ENCODE assay signal across 22 mouse cellular contexts in the genomic region with DNA sequence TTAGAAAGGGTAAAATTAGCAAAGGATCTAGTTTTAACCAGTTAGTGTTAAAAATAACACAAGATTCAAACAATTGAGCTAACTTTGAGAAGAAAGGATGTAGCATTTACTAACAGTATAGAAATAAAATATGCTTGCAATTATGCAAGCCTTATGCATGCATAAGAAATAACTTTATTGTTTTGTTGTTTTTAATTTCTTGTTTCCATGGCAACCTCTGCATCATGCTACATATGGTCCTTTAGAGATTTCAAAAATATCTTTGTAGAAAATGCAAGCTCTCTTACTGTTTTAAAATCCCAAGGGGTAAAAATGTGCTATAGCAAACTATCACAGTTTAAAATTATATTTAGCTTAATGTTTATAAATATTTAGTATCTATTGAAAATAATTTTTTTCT.
DNase-seq lines count a peak whose midpoint lies in the region; ATAC-seq lines count a peak whose summit lies in the region.
"Had no signal": no experiment of that assay in that cellular context is flagged by ENCODE, and none has a peak within 500 bp of the region (broad histone marks: within the 10 kb centered on the region; RNA-seq: fewer than 3 reads in every experiment).

No protein-coding gene starts in this region.

- no peak overlapping the region for H3K9ac ChIP-seq in forebrain, embryonic 15.5 days (replicated peaks)
- H3K9ac ChIP-seq in forebrain, embryonic 12.5 days: no peak overlapping the region
- no peak overlapping the region for H3K9ac ChIP-seq in midbrain, embryonic 16.5 days (ENCODE audit: low read depth, low read length)
- H3K9ac ChIP-seq in midbrain, embryonic 15.5 days: no peak overlapping the region
- H3K9ac ChIP-seq: embryonic facial prominence, embryonic 13.5 days; heart, embryonic 13.5 days had no signal

- H3K36me3 ChIP-seq in forebrain, embryonic 15.5 days: no peaks in the 10 kb centered on the region
- no peaks in the 10 kb centered on the region for H3K36me3 ChIP-seq in forebrain, embryonic 12.5 days (replicated peaks)
- no peaks in the 10 kb centered on the region for H3K36me3 ChIP-seq in midbrain, embryonic 16.5 days (ENCODE audit: control insufficient read depth, insufficient read depth, low read length)
- H3K36me3 ChIP-seq in midbrain, embryonic 15.5 days (replicated peaks): no peaks in the 10 kb centered on the region
- H3K36me3 ChIP-seq: embryonic facial prominence, embryonic 13.5 days; heart, embryonic 13.5 days had no signal

- no peak overlapping the region for H3K27ac ChIP-seq in forebrain, embryonic 15.5 days (replicated peaks)
- no peak overlapping the region for H3K27ac ChIP-seq in forebrain, embryonic 12.5 days
- no peak overlapping the region for H3K27ac ChIP-seq in midbrain, embryonic 16.5 days (ENCODE audit: low read length)
- no peak overlapping the region for H3K27ac ChIP-seq in midbrain, embryonic 15.5 days
- H3K27ac ChIP-seq: embryonic facial prominence, embryonic 13.5 days; gastrocnemius, adult 2 months; heart, embryonic 13.5 days; hindbrain, postnatal 0 days had no signal

- ATAC-seq in forebrain, embryonic 15.5 days (replicated peaks): 0 out of 2 replicates have a peak, but pooled peaks have one; percentile 46
- ATAC-seq in forebrain, embryonic 12.5 days (ENCODE audit: low FRiP score): no peak
- ATAC-seq in midbrain, embryonic 16.5 days: 0 out of 2 replicates have a peak, but pooled peaks have one; percentile 42
- ATAC-seq in midbrain, embryonic 15.5 days (replicated peaks): no peak
- ATAC-seq: hindbrain, postnatal 0 days; Patski had no signal

- H3K4me1 ChIP-seq in forebrain, embryonic 15.5 days: no peaks in the 10 kb centered on the region
- H3K4me1 ChIP-seq in forebrain, embryonic 12.5 days: no peaks in the 10 kb centered on the region
- H3K4me1 ChIP-seq in midbrain, embryonic 16.5 days (ENCODE audit: control insufficient read depth, insufficient read depth, low read length): no peaks in the 10 kb centered on the region
- H3K4me1 ChIP-seq in midbrain, embryonic 15.5 days: no peaks in the 10 kb centered on the region
- H3K4me1 ChIP-seq: embryonic facial prominence, embryonic 13.5 days; heart, embryonic 13.5 days had no signal

- H3K4me3 ChIP-seq in forebrain, embryonic 15.5 days: no peak overlapping the region
- no peak overlapping the region for H3K4me3 ChIP-seq in forebrain, embryonic 12.5 days (replicated peaks)
- H3K4me3 ChIP-seq in midbrain, embryonic 16.5 days (ENCODE audit: low read depth, low read length): no peak overlapping the region
- no peak overlapping the region for H3K4me3 ChIP-seq in midbrain, embryonic 15.5 days
- H3K4me3 ChIP-seq: embryonic facial prominence, embryonic 13.5 days; gastrocnemius, adult 2 months; heart, embryonic 13.5 days had no signal

- H3K4me2 ChIP-seq in forebrain, embryonic 15.5 days (replicated peaks): no peak overlapping the region
- no peak overlapping the region for H3K4me2 ChIP-seq in forebrain, embryonic 12.5 days
- no peak overlapping the region for H3K4me2 ChIP-seq in midbrain, embryonic 16.5 days (ENCODE audit: low read length)
- no peak overlapping the region for H3K4me2 ChIP-seq in midbrain, embryonic 15.5 days
- H3K4me2 ChIP-seq: embryonic facial prominence, embryonic 13.5 days; heart, embryonic 13.5 days had no signal

- no peaks in the 10 kb centered on the region for H3K9me3 ChIP-seq in forebrain, embryonic 15.5 days
- H3K9me3 ChIP-seq in forebrain, embryonic 12.5 days: no peaks in the 10 kb centered on the region
- no peaks in the 10 kb centered on the region for H3K9me3 ChIP-seq in midbrain, embryonic 16.5 days (replicated peaks; ENCODE audit: control insufficient read depth, low read length, poor library complexity, severe bottlenecking)
- no peaks in the 10 kb centered on the region for H3K9me3 ChIP-seq in midbrain, embryonic 15.5 days
- H3K9me3 ChIP-seq: embryonic facial prominence, embryonic 13.5 days; heart, embryonic 13.5 days had no signal

- H3K27me3 ChIP-seq in forebrain, embryonic 15.5 days: no peaks in the 10 kb centered on the region
- no peaks in the 10 kb centered on the region for H3K27me3 ChIP-seq in forebrain, embryonic 12.5 days
- no peaks in the 10 kb centered on the region for H3K27me3 ChIP-seq in midbrain, embryonic 16.5 days (ENCODE audit: control insufficient read depth, insufficient read depth, low read depth, low read length)
- no peaks in the 10 kb centered on the region for H3K27me3 ChIP-seq in midbrain, embryonic 15.5 days (replicated peaks)
- H3K27me3 ChIP-seq: CH12.LX; embryonic facial prominence, embryonic 13.5 days; heart, embryonic 13.5 days; Patski had no signal

- DNase-seq in brain, embryonic 18.5 days (ENCODE audit: low read depth, low spot score): peak; percentile 37
- no peak for DNase-seq in testis, postnatal 14 days (ENCODE audit: low spot score)
- no peak for DNase-seq in cerebellum, adult 11 months
- DNase-seq: adrenal gland, adult 2 months; adrenal gland, postnatal 25 days; cerebellum, adult 18-20 months; cerebellum, adult 9-11 months; cerebellum, postnatal 36 days; gastrocnemius, adult 2 months; gastrocnemius, postnatal 25 days; heart, adult 11 months; heart, postnatal 36 days; kidney, adult 11 months had no signal

Comparison
In these comparisons a context has a peak if more than half of its experiments do, and no peak if none do; other contexts are left out.
1. ATAC-seq: peak in forebrain, embryonic 15.5 days (single experiment) and midbrain, embryonic 16.5 days (single experiment); none in forebrain, embryonic 12.5 days (single experiment) and midbrain, embryonic 15.5 days (single experiment).